Mouse (Mus musculus) C2C12 (cell line): ENCODE results near the gene Sox6.

ENCODE experiments used
- CEBPB ChIP-seq: IDR thresholded peaks from one replicate; pipeline ENCODE4 v1.6.1; 2011; ENCODE audit warnings: low read depth, mild to moderate bottlenecking, control low read depth, moderate library complexity
- CTCF ChIP-seq: IDR thresholded peaks from one replicate; pipeline ENCODE4 v1.5.1; 2011; ENCODE audit not compliant: control insufficient read depth, insufficient read depth, insufficient read length
- MAX ChIP-seq: IDR thresholded peaks from one replicate; pipeline ENCODE4 v1.6.1; 2011; ENCODE audit warnings: mild to moderate bottlenecking, control low read depth
- MYOD1 ChIP-seq: IDR thresholded peaks from one replicate; pipeline ENCODE4 v1.6.1; 2011; ENCODE audit warnings: low read depth; ENCODE audit not compliant: control insufficient read depth, insufficient read length
- MYOG ChIP-seq: IDR thresholded peaks from one replicate; pipeline ENCODE4 v1.6.1; 2011; ENCODE audit not compliant: control insufficient read depth, insufficient read length; ENCODE audit errors: extremely low read depth
- USF1 ChIP-seq: IDR thresholded peaks from one replicate; pipeline ENCODE4 v1.6.1; 2011; ENCODE audit warnings: low read depth, mild to moderate bottlenecking, control low read depth, moderate library complexity

GRCm38 (mm10) chr7:115844431-115844830 is 194.2 kb downstream of the Sox6 start:
- TF ChIP-seq CEBPB (no peak), CTCF (no peak), MAX (no peak), MYOG (no peak), USF1 (no peak), MYOD1 (no peak)
